Mouse (Mus musculus) CH12.LX (cell line): ENCODE data around the gene Mtap.

Experiments
- BHLHE40 ChIP-seq: IDR thresholded peaks from 2 replicates; pipeline ENCODE4 v1.6.1; 2011; ENCODE audit warnings: mild to moderate bottlenecking, low read depth, low read length, improper control_type of control experiment
- CHD1 ChIP-seq: IDR thresholded peaks from 2 replicates; pipeline ENCODE4 v1.6.1; 2012; ENCODE audit warnings: low read depth, low read length, improper control_type of control experiment, inconsistent platforms
- CHD2 ChIP-seq: IDR thresholded peaks from 2 replicates; pipeline ENCODE4 v1.6.1; 2011; ENCODE audit warnings: low read length, improper control_type of control experiment
- CTCF ChIP-seq, 2 experiments: IDR thresholded peaks in 1 of 2; conservative IDR thresholded peaks in 1 of 2; 2 replicates each; pipeline ENCODE4 v1.5.1; 2011 to 2012; ENCODE audit warnings: low read depth in 2 of 2, low read length in 2 of 2, improper control_type of control experiment in 1 of 2, inconsistent platforms in 1 of 2, mild to moderate bottlenecking in 1 of 2, moderate library complexity in 1 of 2
- EP300 ChIP-seq: IDR thresholded peaks from 2 replicates; pipeline ENCODE4 v1.6.1; 2011; ENCODE audit warnings: low read length, improper control_type of control experiment
- GABPA ChIP-seq: IDR thresholded peaks from 2 replicates; pipeline ENCODE4 v1.6.1; 2012; ENCODE audit warnings: low read depth, low read length, improper control_type of control experiment, inconsistent platforms; ENCODE audit not compliant: insufficient replicate concordance
- MAFK ChIP-seq: IDR thresholded peaks from 2 replicates; pipeline ENCODE4 v1.6.1; 2011; ENCODE audit warnings: low read length, improper control_type of control experiment; ENCODE audit not compliant: insufficient replicate concordance
- MEF2A ChIP-seq: IDR thresholded peaks from 2 replicates; pipeline ENCODE4 v1.6.1; 2014; ENCODE audit warnings: low read depth, mild to moderate bottlenecking, inconsistent platforms, low read length, improper control_type of control experiment, borderline replicate concordance
- POLR2A ChIP-seq: IDR thresholded peaks from 2 replicates; pipeline ENCODE4 v1.6.1; 2011; ENCODE audit warnings: low read depth, mild to moderate bottlenecking, improper control_type of control experiment, low read length
- TCF12 ChIP-seq: IDR thresholded peaks from 2 replicates; pipeline ENCODE4 v1.6.1; 2014; ENCODE audit warnings: low read depth, mild to moderate bottlenecking, inconsistent platforms, low read length, improper control_type of control experiment
- UBTF ChIP-seq: IDR thresholded peaks from 2 replicates; pipeline ENCODE4 v1.6.1; 2012; ENCODE audit warnings: low read depth, mild to moderate bottlenecking, inconsistent platforms, low read length, improper control_type of control experiment, moderate library complexity
- USF1 ChIP-seq: IDR thresholded peaks from 2 replicates; pipeline ENCODE4 v1.6.1; 2014; ENCODE audit warnings: low read depth, mild to moderate bottlenecking, inconsistent platforms, low read length, improper control_type of control experiment
- USF2 ChIP-seq: conservative IDR thresholded peaks from 2 replicates; pipeline ENCODE4 v1.6.1; 2011; ENCODE audit warnings: low read depth, low read length, improper control_type of control experiment

- no peak for TF ChIP-seq CTCF (conservative IDR thresholded peaks at IDR 0.05 in 1 of 2, IDR thresholded peaks at IDR 0.05 in 1 of 2; ENCODE audit: low read depth in 2 of 2, low read length in 2 of 2)
- TF ChIP-seq MAFK, result no peak
- TF ChIP-seq MEF2A, result no peak
- no peak for TF ChIP-seq BHLHE40
- no peak for TF ChIP-seq CHD1
- no peak for TF ChIP-seq POLR2A
- no peak for TF ChIP-seq UBTF
- no peak for TF ChIP-seq TCF12
- no peak for TF ChIP-seq USF1
- TF ChIP-seq GABPA, result no peak
- no peak for TF ChIP-seq EP300
- TF ChIP-seq CHD2, result no peak
- TF ChIP-seq USF2, result no peak
Observed at GRCm38 (mm10) chr4:89105486-89105885, 31.4 kb upstream of the Mtap start.
